25 mouse cellular contexts compared by ENCODE assay signal in genomic region chr9:54287804-54288203, GRCm38 (mm10). TPM values are rescaled to one million over a fixed set of nuclear protein-coding genes. Genes with fewer than 3 reads are reported as not detected.
"Had no signal": no experiment of that assay in that cellular context is flagged by ENCODE, and none has a peak within 500 bp of the region (broad histone marks: within the 10 kb centered on the region; RNA-seq: fewer than 3 reads in every experiment).

No protein-coding gene starts in this region.

- H3K27ac ChIP-seq: lung, embryonic 15.5 days; macrophage; midbrain, embryonic 13.5 days; midbrain, embryonic 15.5 days; neural tube, embryonic 12.5 days; stomach, embryonic 15.5 days; stomach, postnatal 0 days had no signal

- H3K4me2 ChIP-seq: lung, embryonic 15.5 days; midbrain, embryonic 11.5 days; midbrain, embryonic 13.5 days; midbrain, embryonic 15.5 days; neural tube, embryonic 12.5 days; stomach, embryonic 15.5 days had no signal

- H3K36me3 ChIP-seq: lung, embryonic 15.5 days; midbrain, embryonic 13.5 days; midbrain, embryonic 15.5 days; neural tube, embryonic 12.5 days; stomach, embryonic 15.5 days had no signal

- H3K4me1 ChIP-seq: lung, embryonic 15.5 days had no signal

- DNase-seq: liver, postnatal 0 days; lung, adult 2 months; lung, postnatal 14 days; lung, postnatal 36 days; right cerebral cortex, postnatal 14 days; thymus, adult 2 months; thymus, postnatal 25 days; thymus, postnatal 4 days had no signal

- H3K9me3 ChIP-seq: lung, embryonic 15.5 days; megakaryocyte, embryonic 14.5 days; midbrain, embryonic 13.5 days; midbrain, embryonic 15.5 days; neural tube, embryonic 12.5 days; stomach, embryonic 15.5 days had no signal

- H3K4me3 ChIP-seq: lung, embryonic 15.5 days; megakaryocyte, embryonic 14.5 days; midbrain, embryonic 13.5 days; midbrain, embryonic 15.5 days; neural tube, embryonic 12.5 days; stomach, embryonic 15.5 days had no signal

- ATAC-seq: liver, postnatal 0 days; lung, postnatal 0 days; midbrain, embryonic 13.5 days; midbrain, embryonic 15.5 days had no signal

- H3K9ac ChIP-seq: liver, postnatal 0 days; lung, embryonic 15.5 days; midbrain, embryonic 13.5 days; midbrain, embryonic 15.5 days; neural tube, embryonic 12.5 days; stomach, embryonic 15.5 days had no signal

RNA-seq across cellular contexts. Expression of gene Gldn, which starts 1.5 kb away (rescaled TPM):
- total RNA-seq: megakaryocyte progenitor cell, adult 5-6 weeks; monocyte, adult 5-6 weeks; neutrophil, adult 5-6 weeks had no signal
- polyA plus RNA-seq: liver, postnatal 0 days; lung, embryonic 15.5 days; lung, postnatal 0 days; macrophage; stomach, embryonic 15.5 days; stomach, postnatal 0 days had no signal

RNA-seq across cellular contexts. Expression of gene Cyp19a1, which starts 19.9 kb away (rescaled TPM):
- total RNA-seq: megakaryocyte progenitor cell, adult 5-6 weeks; midbrain, postnatal 0 days; monocyte, adult 5-6 weeks; neutrophil, adult 5-6 weeks had no signal
- polyA plus RNA-seq: liver, postnatal 0 days; lung, adult 2 months; lung, embryonic 15.5 days; lung, postnatal 0 days; macrophage; midbrain, embryonic 11.5 days; midbrain, embryonic 15.5 days; neural tube, embryonic 14.5 days; spleen, adult 2 months; stomach, embryonic 15.5 days; stomach, postnatal 0 days; urinary bladder, adult 2 months had no signal
